Mouse (Mus musculus) heart, adult 2 months (tissue): ENCODE measurements around the gene Rtel1. TPM values are rescaled to one million over a fixed set of nuclear protein-coding genes. Genes with fewer than 3 reads are reported as not detected.

ENCODE experiments used
- DNase-seq, 2 experiments: peaks; one replicate each; pipeline ENCODE4 v3.0.0; 2021
- H3K27ac ChIP-seq: fragments of 200-600 bp; 2 replicates; pipeline ENCODE4 v1.8.1; 2022
- H3K27me3 ChIP-seq: fragments of 200-500 bp; 2 replicates; pipeline ENCODE4 v1.6.1; 2012; ENCODE audit warnings: mild to moderate bottlenecking, low read length, inconsistent platforms, mixed read lengths; ENCODE audit not compliant: control insufficient read depth, insufficient read depth
- H3K36me3 ChIP-seq: fragments of 200-500 bp; 2 replicates; pipeline ENCODE4 v1.6.1; 2012; ENCODE audit warnings: low read length, inconsistent platforms; ENCODE audit not compliant: control insufficient read depth, insufficient read depth
- H3K4me1 ChIP-seq: fragments of 200-500 bp; 2 replicates; pipeline ENCODE4 v1.6.1; 2011; ENCODE audit warnings: low read length; ENCODE audit not compliant: control insufficient read depth, insufficient read depth
- H3K4me3 ChIP-seq: fragments of 200-600 bp; 2 replicates; pipeline ENCODE4 v1.8.1; 2022
- H3K79me2 ChIP-seq: fragments of 200-500 bp; replicated peaks from 2 replicates; pipeline ENCODE4 v1.6.1; 2012; ENCODE audit warnings: mild to moderate bottlenecking, inconsistent platforms, low read length, moderate library complexity, mixed read lengths; ENCODE audit not compliant: control insufficient read depth, insufficient read depth
- H3K9ac ChIP-seq: fragments of 200-500 bp; 2 replicates; pipeline ENCODE4 v1.6.1; 2012; ENCODE audit warnings: low read depth, mild to moderate bottlenecking, control low read depth, inconsistent platforms, low read length, mixed read lengths
- CTCF ChIP-seq: fragments of 200-600 bp; IDR thresholded peaks from 2 replicates; pipeline ENCODE4 v1.8.1; 2022; ENCODE audit warnings: antibody characterized with exemption, mild to moderate bottlenecking, moderate library complexity
- EP300 ChIP-seq: fragments of 200-500 bp; IDR thresholded peaks from 2 replicates; pipeline ENCODE4 v1.6.1; 2011; ENCODE audit warnings: low read depth, low read length, control low read depth; ENCODE audit not compliant: insufficient read depth
- POLR2A ChIP-seq: fragments of 200-500 bp; IDR thresholded peaks from 2 replicates; pipeline ENCODE4 v1.6.1; 2011; ENCODE audit warnings: mild to moderate bottlenecking, low read depth, low read length, control low read depth; ENCODE audit not compliant: insufficient read depth
- WGBS: fragments of 180-500 bp; shearing (Covaris S2); methylation state at CpG from one replicate; pipeline ENCODE4 v1.1.7; 2018; 5-methylcytosine and 5-hydroxymethylcytosine counted together
- intact Hi-C: fragments of 180-260 bp; cut with DNase I; formaldehyde crosslinking; loops from one replicate; pipeline ENCODE4 v1.15.1; 2025
- polyA plus RNA-seq: library from polyadenylated mRNA; depleted of rRNA; stranded (reverse); fragments of >200 nt; gene quantifications from 2 replicates; pipeline ENCODE4 v1.2.3, GENCODE M21; 2012
- total RNA-seq, 2 experiments: library from RNA; stranded (reverse); gene quantifications; 2 replicates each; pipeline ENCODE4 v1.2.3; 2021

Gene Rtel1
- total and polyA plus RNA-seq, 3 experiments = 8.3 to 21.9 (median 10.6) TPM

DNA sequence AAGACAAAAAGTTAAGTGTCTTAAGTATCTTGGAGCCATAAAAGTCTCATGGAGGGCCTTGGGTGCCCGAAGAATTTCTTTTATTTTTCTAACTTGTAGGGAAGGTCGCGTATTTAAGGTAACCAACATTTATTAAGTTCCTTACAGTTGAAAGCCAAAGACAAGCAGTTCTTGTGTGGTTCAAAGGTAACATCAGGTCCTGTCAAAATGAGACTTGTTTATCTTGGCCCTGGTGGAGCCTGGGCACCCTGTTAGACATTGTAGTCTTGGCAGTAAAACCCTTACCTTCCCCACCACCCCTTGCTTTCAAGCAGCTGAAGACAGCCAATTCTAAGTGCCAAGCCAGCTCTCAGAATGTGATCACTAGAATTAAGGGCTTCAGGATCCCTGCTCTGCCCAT lies 30.8 kb upstream of the Rtel1 start:
- intact Hi-C loops = loop anchor here (2.0 kb wide), 2 partner anchors 30 to 46 kb away; partner anchors contain the start of genes Helz2 and Rtel1

DNA sequence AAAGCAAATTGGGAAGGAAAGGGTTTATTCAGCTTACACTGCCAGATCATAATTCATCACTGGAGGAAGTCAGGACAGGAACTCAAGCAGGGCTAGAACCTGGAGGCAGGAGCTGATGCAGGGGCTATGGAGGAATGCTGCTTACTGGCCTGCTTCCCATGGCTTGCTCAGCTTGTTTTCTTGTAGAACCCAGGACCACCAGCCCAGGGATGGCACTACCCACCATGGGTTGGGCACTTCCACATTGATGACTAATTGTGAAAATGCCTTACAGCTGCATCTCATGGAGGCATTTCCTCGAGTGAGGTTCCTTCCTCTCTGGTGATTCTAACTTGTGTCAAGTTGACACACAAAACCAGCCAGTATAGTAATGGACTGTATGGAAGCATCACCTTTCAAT lies 28.6 kb upstream of the Rtel1 start:
- H3K79me2 ChIP-seq = peaks cover 6% of the 10 kb centered on the region
- no peaks in the 10 kb centered on the region for H3K27me3 ChIP-seq
- TF ChIP-seq EP300 = no peak
- TF ChIP-seq CTCF = no peak
- no peak for TF ChIP-seq POLR2A
- peaks cover 11% of the 10 kb centered on the region for H3K4me1 ChIP-seq
- H3K36me3 ChIP-seq = peaks cover 13% of the 10 kb centered on the region
- no peak for DNase-seq
- H3K9ac ChIP-seq = no peak overlapping the region
- WGBS = 33% methylated on average over 1 of the region's 1 CpGs
- intact Hi-C loops = no loop called here
- H3K4me3 ChIP-seq = no peak overlapping the region
- H3K27ac ChIP-seq = no peak overlapping the region

More for the DNA sequence above, 30.8 kb upstream of the Rtel1 start:
- H3K27ac ChIP-seq = peak overlapping the region; percentile 97
- TF ChIP-seq POLR2A (no peak), CTCF (no peak), EP300 (no peak)
- H3K79me2 ChIP-seq = peaks cover 9% of the 10 kb centered on the region
- H3K27me3 ChIP-seq = no peaks in the 10 kb centered on the region
- H3K4me1 ChIP-seq = peaks cover 11% of the 10 kb centered on the region
- H3K4me3 ChIP-seq = peak overlapping the region; percentile 55
- H3K9ac ChIP-seq = peak overlapping the region; percentile 30
- DNase-seq = no peak
- 74% methylated on average over 3 of the region's 3 CpGs for WGBS
- peaks cover 13% of the 10 kb centered on the region for H3K36me3 ChIP-seq

DNA sequence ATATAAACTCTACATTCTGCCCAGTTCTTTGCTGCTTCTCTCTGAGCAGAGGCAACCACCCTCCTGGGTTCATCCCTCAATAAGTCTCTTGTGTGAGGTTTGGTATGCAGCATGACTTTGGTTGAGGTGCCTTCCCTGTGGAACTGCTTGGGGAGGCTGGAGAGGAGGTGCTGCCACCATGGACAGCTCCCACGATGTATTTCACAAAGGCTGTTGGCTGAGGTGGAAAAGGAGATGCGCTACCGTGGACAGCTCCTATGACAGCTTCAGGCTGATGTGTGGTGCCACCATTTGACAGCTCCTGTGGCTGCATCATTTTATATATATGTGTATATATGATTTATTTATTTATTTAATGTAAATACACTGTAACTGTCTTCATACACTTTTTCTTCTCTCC lies 17.5 kb upstream of the Rtel1 start:
- 28% methylated on average over 3 of the region's 3 CpGs for WGBS
- Histone ChIP-seq H3K9ac (no peak overlapping the region), H3K79me2 (no peaks in the 10 kb centered on the region; the same call in 1 of the 2 replicates), H3K4me3 (no peak overlapping the region), H3K27ac (no peak overlapping the region), H3K36me3 (no peaks in the 10 kb centered on the region), H3K4me1 (no peaks in the 10 kb centered on the region), H3K27me3 (no peaks in the 10 kb centered on the region)
- no peak for DNase-seq
- intact Hi-C loops = no loop called here
- TF ChIP-seq POLR2A (no peak), CTCF (no peak), EP300 (no peak)

DNA sequence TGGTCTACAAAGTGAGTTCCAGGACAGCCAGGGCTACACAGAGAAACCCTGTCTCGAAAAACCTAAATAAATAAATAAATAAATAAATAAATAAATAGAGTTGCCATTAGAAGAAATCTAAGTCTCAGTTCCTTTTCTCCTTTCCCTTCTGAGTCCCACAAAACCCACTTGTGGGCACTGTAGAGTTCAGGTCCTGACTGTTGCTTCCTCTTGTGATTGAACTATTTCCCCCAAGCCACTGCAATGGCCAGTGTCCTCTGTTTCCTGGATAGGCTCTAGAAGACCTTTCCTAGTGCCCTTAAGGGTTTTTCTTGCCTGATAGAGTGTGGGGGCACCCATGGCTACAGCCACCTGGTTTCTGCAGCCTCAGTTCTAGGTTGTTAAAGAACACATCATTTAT lies 14.6 kb upstream of the Rtel1 start:
- Histone ChIP-seq H3K79me2 (no peaks in the 10 kb centered on the region; the same call in 1 of the 2 replicates), H3K4me1 (no peaks in the 10 kb centered on the region), H3K27ac (no peak overlapping the region), H3K9ac (no peak overlapping the region), H3K4me3 (no peak overlapping the region), H3K36me3 (no peaks in the 10 kb centered on the region), H3K27me3 (no peaks in the 10 kb centered on the region)
- TF ChIP-seq CTCF (no peak), EP300 (no peak), POLR2A (no peak)
- WGBS = 77% methylated on average over 1 of the region's 1 CpGs
- intact Hi-C loops = no loop called here
- DNase-seq = no peak

GRCm38 (mm10) chr2:181307144-181307804 lies 12.3 kb upstream of the Rtel1 start:
- Histone ChIP-seq H3K36me3 (no peaks in the 10 kb centered on the region), H3K27ac (no peak overlapping the region), H3K27me3 (no peaks in the 10 kb centered on the region), H3K9ac (no peak overlapping the region), H3K79me2 (no peaks in the 10 kb centered on the region), H3K4me3 (no peak overlapping the region), H3K4me1 (no peaks in the 10 kb centered on the region)
- no peak for TF ChIP-seq POLR2A
- TF ChIP-seq EP300 = no peak
- TF ChIP-seq CTCF = peak; percentile 73
- intact Hi-C loops = no loop called here
- peak; percentile 35 to 55 for DNase-seq
- 18% methylated on average over 30 of the region's 30 CpGs for WGBS

DNA sequence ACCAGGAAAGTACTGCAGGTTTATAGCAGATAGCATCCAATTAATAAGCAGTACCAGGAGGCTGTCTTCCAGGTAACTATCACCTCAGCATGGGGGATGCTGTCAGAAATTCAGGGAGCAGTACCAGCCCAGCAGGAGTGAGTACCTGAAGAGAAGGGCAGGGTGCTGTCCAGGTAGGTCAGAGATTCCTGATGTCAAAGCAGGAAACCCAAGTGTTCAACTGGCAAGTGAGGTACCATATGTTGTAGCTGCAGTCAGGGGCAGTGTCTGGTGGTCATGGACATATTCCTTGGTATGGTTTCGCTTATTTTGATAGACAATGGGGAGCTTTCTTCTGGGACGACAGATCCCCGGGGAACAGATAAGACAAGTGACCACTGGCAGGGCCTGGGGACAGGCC lies 7.1 kb upstream of the Rtel1 start:
- 52% methylated on average over 3 of the region's 3 CpGs for whole genome bisulfite sequencing
- no peak overlapping the region for H3K9ac ChIP-seq
- intact Hi-C loops = no loop called here

More for the DNA sequence above, 7.1 kb upstream of the Rtel1 start:
- no peak for DNase-seq
- no peak overlapping the region for H3K27ac ChIP-seq
- no peaks in the 10 kb centered on the region; the same call in 1 of the 2 replicates for H3K27me3 ChIP-seq
- no peaks in the 10 kb centered on the region for H3K4me1 ChIP-seq
- no peak overlapping the region for H3K4me3 ChIP-seq
- H3K79me2 ChIP-seq = no peaks in the 10 kb centered on the region
- TF ChIP-seq CTCF = no peak
- no peak for TF ChIP-seq EP300
- TF ChIP-seq POLR2A = no peak
- no peaks in the 10 kb centered on the region for H3K36me3 ChIP-seq
